Mouse (Mus musculus) forebrain, embryonic 12.5 days (tissue): ENCODE measurements around the gene Frmd4a. TPM values are rescaled to one million over a fixed set of nuclear protein-coding genes. Genes with fewer than 3 reads are reported as not detected.

Experiments used
- ATAC-seq: fragments of 200-750 bp; cut with Nextera tagmentation; 2 replicates; pipeline ENCODE4 v1.8.0; 2017; ENCODE audit warnings: moderate TSS enrichment; ENCODE audit not compliant: low FRiP score
- H3K27ac ChIP-seq: fragments of 300-500 bp; sonication (generic); 2 replicates; pipeline ENCODE4 v1.5.1; 2016; ENCODE audit warnings: mild to moderate bottlenecking
- H3K27me3 ChIP-seq: fragments of 300-500 bp; sonication (generic); 2 replicates; pipeline ENCODE4 v1.6.1; 2016; ENCODE audit warnings: mild to moderate bottlenecking
- H3K36me3 ChIP-seq: fragments of 300-500 bp; sonication (generic); replicated peaks from 2 replicates; pipeline ENCODE4 v1.6.1; 2016; ENCODE audit warnings: mild to moderate bottlenecking
- H3K4me1 ChIP-seq: fragments of 300-500 bp; sonication (generic); 2 replicates; pipeline ENCODE4 v1.6.1; 2016
- H3K4me2 ChIP-seq: fragments of 300-500 bp; sonication (generic); 2 replicates; pipeline ENCODE4 v1.6.1; 2016; ENCODE audit warnings: mild to moderate bottlenecking, moderate library complexity
- H3K4me3 ChIP-seq: fragments of 300-500 bp; sonication (generic); replicated peaks from 2 replicates; pipeline ENCODE4 v1.5.1; 2016; ENCODE audit warnings: mild to moderate bottlenecking
- H3K9ac ChIP-seq: fragments of 300-500 bp; sonication (generic); 2 replicates; pipeline ENCODE4 v1.6.1; 2016; ENCODE audit warnings: mild to moderate bottlenecking
- H3K9me3 ChIP-seq: fragments of 300-500 bp; sonication (generic); 2 replicates; pipeline ENCODE4 v1.6.1; 2016
- WGBS: fragments of 180-500 bp; shearing (Covaris S2); methylation state at CpG from one replicate; pipeline ENCODE4 v1.1.7; 2016; 5-methylcytosine and 5-hydroxymethylcytosine counted together
- polyA plus RNA-seq: library from polyadenylated mRNA; unstranded; fragments of >200 nt; fragmentation: Nextera tagmentation; extraction: Ambion mirVana; gene quantifications from 2 replicates; pipeline ENCODE4 v1.2.1, GENCODE M21; 2016

Gene Frmd4a
- polyA plus RNA-seq, 1 experiment from 2014 or later = 51.3 TPM

DNA sequence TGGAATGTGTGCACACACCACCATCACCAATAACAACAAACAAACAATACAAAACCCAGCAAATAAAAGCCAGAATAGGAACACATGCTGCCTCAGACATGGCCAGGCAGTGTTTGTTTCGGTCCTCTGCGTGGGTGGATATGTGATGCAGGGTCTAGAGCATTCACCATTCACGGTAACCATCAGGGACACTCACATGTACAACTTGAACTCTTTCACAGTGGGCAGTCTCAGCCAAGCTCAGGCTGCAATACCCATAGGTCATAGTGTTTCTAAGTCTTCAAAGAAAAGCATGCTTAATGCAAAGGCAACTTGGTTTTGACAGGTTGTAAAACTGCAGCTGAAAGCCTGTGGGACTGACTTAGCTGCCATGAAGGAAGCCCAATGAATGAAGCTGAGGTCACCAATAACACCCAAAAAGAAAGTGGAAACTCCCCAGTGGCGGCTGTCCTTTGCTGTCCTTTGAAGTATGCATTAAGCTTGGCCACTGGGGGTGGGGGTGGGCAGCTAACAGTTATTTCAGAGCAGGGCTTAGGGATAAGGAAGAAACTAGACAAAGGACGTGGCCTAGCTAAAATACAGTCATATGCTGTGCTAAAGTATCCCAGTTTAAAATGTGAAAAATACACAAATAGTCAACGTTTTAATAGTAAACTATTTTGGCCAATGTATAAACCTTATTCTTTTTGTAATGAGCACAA is 602.5 kb downstream of the Frmd4a start:
- ATAC-seq = no peak
- Histone ChIP-seq H3K4me2 (no peak overlapping the region), H3K27ac (no peak overlapping the region), H3K27me3 (no peaks in the 10 kb centered on the region), H3K36me3 (peaks cover 19% of the 10 kb centered on the region), H3K4me3 (no peak overlapping the region), H3K9ac (no peak overlapping the region), H3K9me3 (no peaks in the 10 kb centered on the region), H3K4me1 (peaks cover 12% of the 10 kb centered on the region)
- WGBS = 53% methylated on average over 6 of the region's 6 CpGs

DNA sequence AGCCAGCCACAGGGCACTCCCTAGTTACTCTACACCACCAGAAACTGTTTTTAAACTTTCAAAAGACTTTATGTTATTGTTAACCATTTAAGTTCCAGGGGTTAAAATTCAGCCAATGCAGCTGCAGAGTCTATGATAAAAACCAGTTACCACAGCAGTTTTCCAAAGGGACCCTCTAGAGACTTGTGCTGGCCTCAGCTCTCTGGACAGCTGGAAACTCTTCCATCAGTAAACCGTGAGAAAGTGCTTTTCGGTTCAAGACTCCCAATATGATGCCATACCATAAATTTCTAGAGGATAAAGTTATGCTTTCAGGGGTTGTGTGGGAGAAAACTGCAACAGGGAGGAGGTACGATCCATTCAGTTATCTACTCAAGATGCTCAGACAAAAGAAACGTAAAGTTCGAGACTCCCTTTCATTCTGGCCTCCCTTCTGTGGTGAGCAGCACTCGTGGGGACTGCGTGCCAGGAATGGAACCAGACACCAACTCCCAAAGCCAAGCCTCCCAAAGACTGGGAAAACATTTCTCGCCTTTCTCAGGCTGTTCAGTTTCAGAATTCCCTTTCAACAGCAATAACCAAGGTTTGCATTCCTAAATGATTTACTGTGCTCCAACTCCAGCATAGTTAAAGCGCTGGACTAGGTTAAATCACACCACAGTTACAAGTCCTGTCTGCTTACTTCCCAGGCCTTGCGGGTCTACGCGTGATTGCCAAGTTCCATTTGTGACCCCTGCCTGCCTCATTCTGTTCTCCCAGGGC is 603.3 kb downstream of the Frmd4a start:
- H3K36me3 ChIP-seq = peaks cover 19% of the 10 kb centered on the region
- no peaks in the 10 kb centered on the region for H3K9me3 ChIP-seq
- H3K4me3 ChIP-seq = no peak overlapping the region
- H3K9ac ChIP-seq = no peak overlapping the region
- no peaks in the 10 kb centered on the region for H3K27me3 ChIP-seq
- ATAC-seq = no peak
- WGBS = 79% methylated on average over 12 of the region's 12 CpGs
- H3K4me1 ChIP-seq = peaks cover 12% of the 10 kb centered on the region
- H3K4me2 ChIP-seq = no peak overlapping the region
- H3K27ac ChIP-seq = no peak overlapping the region

DNA sequence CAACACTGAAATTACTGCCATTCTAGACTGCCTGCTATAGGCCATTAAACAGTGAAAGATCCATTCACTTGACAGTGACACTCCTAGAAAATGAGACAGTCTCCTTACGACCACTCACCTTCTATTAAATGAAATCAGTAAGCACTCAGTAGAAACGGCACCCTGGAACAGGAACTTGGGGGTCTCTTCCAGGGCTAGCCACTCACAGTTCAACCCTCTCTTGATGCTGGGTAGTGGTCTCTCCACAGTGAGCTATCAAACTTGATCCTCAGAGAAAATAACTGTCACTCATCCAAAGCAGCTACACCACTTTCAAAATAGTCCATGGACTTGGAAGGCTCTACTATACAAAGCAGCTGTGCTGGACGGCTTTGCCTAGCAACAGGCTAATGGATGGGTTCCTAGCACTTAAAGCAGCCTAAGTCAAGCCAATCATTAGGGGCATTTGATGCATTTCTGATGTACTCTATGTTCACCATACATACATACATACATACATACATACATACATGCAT is 604.0 kb downstream of the Frmd4a start:
- peaks cover 21% of the 10 kb centered on the region for H3K36me3 ChIP-seq
- WGBS = 70% methylated on average over 3 of the region's 3 CpGs
- H3K4me1 ChIP-seq = peaks cover 12% of the 10 kb centered on the region
- no peak overlapping the region for H3K4me3 ChIP-seq
- H3K9me3 ChIP-seq = no peaks in the 10 kb centered on the region
- H3K27me3 ChIP-seq = no peaks in the 10 kb centered on the region
- no peak for ATAC-seq
- H3K9ac ChIP-seq = no peak overlapping the region
- H3K27ac ChIP-seq = no peak overlapping the region
- H3K4me2 ChIP-seq = no peak overlapping the region

DNA sequence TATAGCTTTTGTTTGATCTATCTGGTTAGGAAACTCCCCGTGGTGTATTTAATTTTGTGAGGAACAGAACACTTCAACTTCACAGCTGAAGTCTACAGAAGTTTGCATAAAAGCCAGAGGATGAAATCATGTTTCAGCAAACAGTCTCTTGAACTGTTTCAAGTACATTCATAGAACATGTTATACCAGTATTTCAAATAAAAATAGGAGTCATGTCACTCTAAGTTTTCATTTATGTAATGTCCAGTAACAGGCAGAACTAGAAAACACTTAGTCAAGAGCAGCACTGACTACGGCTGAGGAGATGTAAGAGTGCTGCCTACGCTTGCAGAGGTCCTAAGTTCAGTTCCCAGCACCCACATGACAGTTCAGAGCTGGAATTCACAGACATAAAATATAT is 609.4 kb downstream of the Frmd4a start:
- H3K36me3 ChIP-seq = peaks cover 52% of the 10 kb centered on the region
- 92% methylated on average over 3 of the region's 3 CpGs for WGBS

GRCm38 (mm10) chr2:4628920-4629319 is 611.4 kb downstream of the Frmd4a start:
- no peak overlapping the region for H3K4me3 ChIP-seq
- no peaks in the 10 kb centered on the region for H3K4me1 ChIP-seq
- no peaks in the 10 kb centered on the region for H3K9me3 ChIP-seq
- no peak overlapping the region for H3K27ac ChIP-seq
- no peak overlapping the region for H3K4me2 ChIP-seq
- no peaks in the 10 kb centered on the region for H3K27me3 ChIP-seq
- WGBS = 93% methylated on average over 2 of the region's 2 CpGs
- no peak overlapping the region for H3K9ac ChIP-seq
- peaks cover 55% of the 10 kb centered on the region for H3K36me3 ChIP-seq
- ATAC-seq = no peak

More for the DNA sequence above, 609.4 kb downstream of the Frmd4a start:
- Histone ChIP-seq H3K4me2 (no peak overlapping the region), H3K9me3 (no peaks in the 10 kb centered on the region), H3K27me3 (no peaks in the 10 kb centered on the region), H3K27ac (no peak overlapping the region), H3K4me1 (no peaks in the 10 kb centered on the region), H3K4me3 (no peak overlapping the region), H3K9ac (no peak overlapping the region)
- ATAC-seq = no peak

- Histone ChIP-seq H3K36me3 (peaks cover 53% of the 10 kb centered on the region), H3K9me3 (no peaks in the 10 kb centered on the region)
These were observed 612.0 kb downstream of the Frmd4a start for GRCm38 (mm10) chr2:4629470-4629869.

DNA sequence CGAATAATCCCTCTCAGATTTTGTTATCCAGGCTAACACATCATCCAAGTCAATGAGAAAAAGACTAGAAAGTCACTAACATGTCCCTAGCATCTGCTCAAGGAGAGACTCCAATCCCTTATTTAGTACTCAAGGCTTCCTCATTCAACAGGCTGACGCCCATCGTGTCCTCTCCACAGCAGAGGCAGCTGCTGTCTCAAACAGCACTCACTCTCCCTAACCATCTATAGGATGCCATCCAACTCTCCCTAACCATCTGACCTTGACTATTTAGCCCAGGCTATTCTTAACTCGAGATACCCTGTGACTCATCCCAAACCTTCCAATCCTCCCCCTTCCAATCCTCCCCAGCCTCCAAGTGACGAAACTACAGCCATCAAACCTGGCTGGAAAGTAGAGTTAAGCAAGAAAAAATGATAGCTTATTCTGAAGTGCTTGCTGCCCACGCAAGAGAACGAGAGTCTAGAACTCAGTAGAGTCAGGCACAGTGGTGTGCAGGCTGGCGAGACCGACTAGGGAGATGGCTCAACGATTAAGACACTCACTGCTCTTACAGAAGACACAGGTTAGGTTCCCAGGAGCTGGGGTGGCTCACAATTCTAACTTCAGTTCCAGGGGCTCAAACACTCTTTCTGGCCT is 612.8 kb downstream of the Frmd4a start:
- Histone ChIP-seq H3K4me2 (no peak overlapping the region), H3K4me1 (no peaks in the 10 kb centered on the region), H3K36me3 (peaks cover 60% of the 10 kb centered on the region), H3K27me3 (no peaks in the 10 kb centered on the region), H3K9ac (no peak overlapping the region), H3K9me3 (no peaks in the 10 kb centered on the region), H3K27ac (no peak overlapping the region), H3K4me3 (no peak overlapping the region)
- no peak for ATAC-seq
- WGBS = 95% methylated on average over 10 of the region's 10 CpGs

More at GRCm38 (mm10) chr2:4629470-4629869, 612.0 kb downstream of the Frmd4a start:
- H3K4me2 ChIP-seq = no peak overlapping the region
- no peak overlapping the region for H3K27ac ChIP-seq
- ATAC-seq = no peak
- H3K27me3 ChIP-seq = no peaks in the 10 kb centered on the region
- H3K9ac ChIP-seq = no peak overlapping the region
- no peaks in the 10 kb centered on the region for H3K4me1 ChIP-seq
- H3K4me3 ChIP-seq = no peak overlapping the region
- WGBS = 90% methylated on average over 11 of the region's 11 CpGs

DNA sequence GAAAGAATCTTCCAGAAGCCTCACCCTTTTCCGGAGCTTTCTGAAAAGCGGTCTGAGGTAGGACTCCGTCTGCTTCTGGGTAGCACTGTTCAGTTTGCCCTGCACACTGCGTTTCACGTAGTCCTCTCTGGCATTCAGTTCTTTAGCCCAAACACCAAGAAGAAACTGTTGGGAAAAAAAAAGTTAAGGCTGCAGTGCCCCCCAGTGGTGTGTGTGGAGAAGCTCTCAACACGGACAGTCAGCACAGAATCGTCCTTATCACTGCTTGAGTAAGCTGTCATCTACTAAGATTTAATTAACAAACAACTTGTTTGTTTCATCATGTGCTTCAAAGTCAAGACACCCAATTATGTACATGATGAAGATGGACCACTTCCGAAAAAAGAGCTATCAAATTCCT is 618.3 kb downstream of the Frmd4a start:
- Histone ChIP-seq H3K36me3 (peaks cover 70% of the 10 kb centered on the region), H3K4me3 (no peak overlapping the region), H3K9me3 (no peaks in the 10 kb centered on the region), H3K4me2 (no peak overlapping the region), H3K9ac (no peak overlapping the region), H3K27ac (no peak overlapping the region), H3K4me1 (no peaks in the 10 kb centered on the region), H3K27me3 (no peaks in the 10 kb centered on the region)
- ATAC-seq = no peak
- WGBS = 90% methylated on average over 8 of the region's 8 CpGs

DNA sequence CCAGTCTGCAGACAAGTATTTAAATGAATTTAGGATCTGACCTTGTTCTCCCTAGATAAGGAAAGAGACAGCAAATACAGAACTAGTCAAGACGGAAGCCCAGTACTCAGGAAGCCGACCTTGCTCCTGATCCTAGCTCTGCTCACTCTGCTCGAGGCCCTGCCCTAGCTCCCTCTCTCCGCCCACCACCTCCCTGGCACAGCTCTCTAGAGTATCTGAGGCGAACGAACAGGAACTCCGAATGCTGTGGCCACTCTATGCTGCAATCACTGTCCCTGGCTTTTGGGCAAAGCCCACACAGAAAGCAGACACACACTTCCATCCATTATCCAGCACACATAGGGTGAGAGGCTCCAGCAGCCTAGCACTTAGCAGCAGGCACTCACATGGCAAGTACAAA is 619.1 kb downstream of the Frmd4a start:
- no peak overlapping the region for H3K27ac ChIP-seq
- no peaks in the 10 kb centered on the region for H3K27me3 ChIP-seq
- no peak for ATAC-seq
- H3K4me1 ChIP-seq = no peaks in the 10 kb centered on the region
- H3K4me3 ChIP-seq = no peak overlapping the region
- H3K9ac ChIP-seq = no peak overlapping the region
- peaks cover 67% of the 10 kb centered on the region for H3K36me3 ChIP-seq
- H3K4me2 ChIP-seq = no peak overlapping the region
- no peaks in the 10 kb centered on the region for H3K9me3 ChIP-seq
- WGBS = 91% methylated on average over 7 of the region's 7 CpGs

DNA sequence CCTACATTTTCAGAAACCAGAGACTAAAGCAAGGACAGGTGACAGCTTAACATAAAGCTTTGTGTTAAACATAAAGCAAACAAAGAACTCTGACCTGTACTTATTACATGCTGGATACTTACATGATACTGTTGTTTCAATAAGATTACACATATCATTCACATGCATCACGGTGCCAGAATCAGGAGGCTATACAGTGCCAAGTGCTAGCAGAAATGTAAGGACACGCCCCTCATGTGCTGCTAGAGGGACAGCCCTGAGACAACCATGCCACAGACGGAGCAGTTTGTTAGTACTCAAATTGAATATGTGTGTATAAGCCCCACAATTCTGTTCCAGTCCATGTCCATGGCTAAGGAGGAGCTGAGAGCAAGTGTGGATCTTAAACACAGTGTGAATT is 620.7 kb downstream of the Frmd4a start:
- Histone ChIP-seq H3K4me2 (no peak overlapping the region), H3K4me1 (no peaks in the 10 kb centered on the region), H3K27me3 (no peaks in the 10 kb centered on the region), H3K9ac (no peak overlapping the region), H3K9me3 (no peaks in the 10 kb centered on the region), H3K27ac (no peak overlapping the region), H3K4me3 (no peak overlapping the region), H3K36me3 (peaks cover 67% of the 10 kb centered on the region)
- WGBS = 86% methylated on average over 3 of the region's 3 CpGs
- no peak for ATAC-seq

- no peak for ATAC-seq
- no peak overlapping the region for H3K4me3 ChIP-seq
- H3K4me2 ChIP-seq = no peak overlapping the region
- H3K9me3 ChIP-seq = no peaks in the 10 kb centered on the region
- peaks cover 6% of the 10 kb centered on the region for H3K4me1 ChIP-seq
- H3K36me3 ChIP-seq = peaks cover 37% of the 10 kb centered on the region
- WGBS = 79% methylated on average over 4 of the region's 4 CpGs
- no peaks in the 10 kb centered on the region for H3K27me3 ChIP-seq
- H3K9ac ChIP-seq = no peak overlapping the region
- H3K27ac ChIP-seq = no peak overlapping the region
These were observed 627.5 kb downstream of the Frmd4a start for GRCm38 (mm10) chr2:4645066-4645465.

DNA sequence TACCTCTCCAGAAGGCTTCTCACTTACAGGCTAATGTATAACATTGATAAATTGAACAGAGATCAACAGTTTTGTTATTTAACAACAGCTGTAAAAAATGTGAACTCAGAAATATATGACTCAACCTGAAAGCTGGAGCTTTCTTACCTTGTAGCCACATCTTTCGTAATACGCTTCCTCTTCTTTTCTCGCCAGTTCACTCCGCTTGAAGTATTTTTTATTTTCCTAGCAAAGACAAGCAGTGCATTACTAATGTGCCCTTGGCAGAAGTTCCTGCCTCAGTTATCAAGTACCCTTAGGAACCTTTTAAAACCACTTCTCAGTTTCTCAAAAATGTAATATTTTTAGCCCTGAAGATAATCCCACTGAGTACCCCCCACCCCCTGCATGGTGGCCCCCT is 630.6 kb downstream of the Frmd4a start:
- H3K36me3 ChIP-seq = peaks cover 26% of the 10 kb centered on the region
- no peaks in the 10 kb centered on the region for H3K9me3 ChIP-seq
- no peak overlapping the region for H3K4me3 ChIP-seq
- H3K4me1 ChIP-seq = peaks cover 17% of the 10 kb centered on the region
- no peak for ATAC-seq
- H3K9ac ChIP-seq = no peak overlapping the region
- WGBS = 91% methylated on average over 4 of the region's 4 CpGs
- no peaks in the 10 kb centered on the region for H3K27me3 ChIP-seq
- H3K27ac ChIP-seq = no peak overlapping the region
- H3K4me2 ChIP-seq = no peak overlapping the region
